ENCODE assay signal across 8 mouse cellular contexts in the genomic region with DNA sequence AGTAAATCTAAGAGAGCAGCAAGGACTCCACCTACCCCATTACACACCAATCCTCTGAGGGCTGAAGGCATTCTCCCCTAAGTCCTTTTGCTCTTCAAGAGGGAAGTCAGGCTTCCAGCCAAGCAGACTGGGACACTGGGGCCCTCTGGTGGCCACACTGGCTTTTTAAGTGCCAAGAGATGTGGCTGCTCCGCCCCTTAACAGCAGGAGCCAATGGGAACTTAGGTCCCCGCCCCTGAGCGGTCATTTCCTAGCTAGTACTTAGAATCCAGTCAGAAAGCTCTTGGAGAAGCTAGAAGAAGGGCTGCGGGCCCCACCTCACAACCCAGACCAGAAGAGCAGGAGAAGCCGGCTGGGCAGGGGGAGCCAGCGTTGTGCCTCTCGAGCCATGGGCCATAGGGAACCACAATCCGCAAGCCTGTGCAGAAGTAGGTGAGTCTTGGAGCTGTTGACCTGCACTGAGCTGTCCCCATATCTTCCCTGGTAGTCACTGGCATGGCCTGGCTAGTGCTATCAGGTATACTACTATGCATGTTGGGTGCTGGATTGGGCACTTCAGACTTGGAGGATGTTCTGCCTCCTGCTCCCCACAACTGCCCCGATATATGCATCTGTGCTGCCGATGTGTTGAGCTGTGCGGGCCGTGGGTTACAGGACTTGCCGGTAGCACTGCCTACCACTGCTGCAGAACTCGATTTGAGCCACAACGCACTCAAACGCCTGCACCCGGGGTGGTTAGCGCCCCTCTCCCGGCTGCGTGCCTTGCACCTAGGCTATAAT. TPM values are rescaled to one million over a fixed set of nuclear protein-coding genes. Genes with fewer than 3 reads are reported as not detected.
A peak's percentile ranks its signal among the peaks of the same experiment; 100 is the strongest.
DNase-seq lines count a peak whose midpoint lies in the region; ATAC-seq and TF ChIP-seq lines count a peak whose summit lies in the region.

A gene (plus strand): TSS at position 275 of the 780 bp plus-strand sequence.

- peak within 1 kb of the TSS; percentile 61; the same call in 1 of the 2 replicates for H3K9ac ChIP-seq in heart, embryonic 12.5 days
- H3K9ac ChIP-seq in kidney, postnatal 0 days (ENCODE audit: low read depth, low read length), result peak within 1 kb of the TSS; percentile 14; the same call in 1 of the 2 replicates
- H3K9ac ChIP-seq in liver, embryonic 11.5 days (ENCODE audit: low read depth, low read length), result peak within 1 kb of the TSS; percentile 11; the same call in 1 of the 2 replicates
- H3K9ac ChIP-seq in stomach, embryonic 14.5 days (replicated peaks; ENCODE audit: low read depth, low read length), result no peak within 1 kb of the TSS

- 55% methylated on average over 20 of the region's 20 CpGs for WGBS in heart, embryonic 12.5 days
- WGBS in kidney, postnatal 0 days, result 53% methylated on average over 20 of the region's 20 CpGs
- WGBS in liver, embryonic 11.5 days, result 58% methylated on average over 20 of the region's 20 CpGs
- 58% methylated on average over 20 of the region's 20 CpGs for WGBS in stomach, embryonic 14.5 days

- peaks cover 73% of the 10 kb centered on the region for H3K36me3 ChIP-seq in heart, embryonic 12.5 days
- H3K36me3 ChIP-seq in kidney, postnatal 0 days (ENCODE audit: insufficient read depth, low read length), result peaks cover 34% of the 10 kb centered on the region
- H3K36me3 ChIP-seq in liver, embryonic 11.5 days (ENCODE audit: control insufficient read depth, insufficient read depth, low read length), result peaks cover 37% of the 10 kb centered on the region
- peaks cover 26% of the 10 kb centered on the region; the same call in 1 of the 2 replicates for H3K36me3 ChIP-seq in stomach, embryonic 14.5 days (ENCODE audit: control insufficient read depth, insufficient read depth, low read length)

- peaks cover 36% of the 10 kb centered on the region for H3K4me1 ChIP-seq in heart, embryonic 12.5 days (replicated peaks)
- peaks cover 10% of the 10 kb centered on the region; the same call in 1 of the 2 replicates for H3K4me1 ChIP-seq in kidney, postnatal 0 days (replicated peaks; ENCODE audit: insufficient read depth, low read length)
- H3K4me1 ChIP-seq in liver, embryonic 11.5 days (replicated peaks; ENCODE audit: control insufficient read depth, insufficient read depth, low read length), result peaks cover 25% of the 10 kb centered on the region
- H3K4me1 ChIP-seq in stomach, embryonic 14.5 days (ENCODE audit: control insufficient read depth, insufficient read depth, low read length), result peaks cover 10% of the 10 kb centered on the region

- H3K27ac ChIP-seq in heart, embryonic 12.5 days (ENCODE audit: poor library complexity, severe bottlenecking), result peak within 1 kb of the TSS; percentile 14; the same call in 1 of the 2 replicates
- no peak within 1 kb of the TSS; the same call in 1 of the 2 replicates for H3K27ac ChIP-seq in kidney, postnatal 0 days
- peak within 1 kb of the TSS; percentile 60; the same call in 1 of the 2 replicates for H3K27ac ChIP-seq in liver, embryonic 11.5 days (ENCODE audit: low read depth, low read length)
- peak within 1 kb of the TSS; percentile 22 for H3K27ac ChIP-seq in stomach, embryonic 14.5 days (ENCODE audit: low read length)

- peak within 1 kb of the TSS; percentile 24 for H3K4me3 ChIP-seq in heart, embryonic 12.5 days
- H3K4me3 ChIP-seq in kidney, postnatal 0 days (replicated peaks; ENCODE audit: low read depth, low read length), result no peak within 1 kb of the TSS
- peak within 1 kb of the TSS; percentile 26 for H3K4me3 ChIP-seq in liver, embryonic 11.5 days (ENCODE audit: low read depth, low read length)
- H3K4me3 ChIP-seq in stomach, embryonic 14.5 days (ENCODE audit: low read depth, low read length), result peak within 1 kb of the TSS; percentile 7; the same call in 1 of the 2 replicates

- ATAC-seq in erythroid progenitor cell, adult 5-6 weeks (replicated peaks; ENCODE audit: low FRiP score, poor library complexity, severe bottlenecking), result peak; percentile 63
- ATAC-seq in heart, embryonic 12.5 days (ENCODE audit: insufficient number of reproducible peaks, low FRiP score), result peak; percentile 34
- peak; percentile 36 for ATAC-seq in kidney, postnatal 0 days (replicated peaks; ENCODE audit: low FRiP score, low read depth)
- ATAC-seq in liver, embryonic 11.5 days (replicated peaks; ENCODE audit: low FRiP score), result peak; percentile 53
- ATAC-seq in stomach, embryonic 14.5 days (ENCODE audit: insufficient number of reproducible peaks, insufficient read depth, low FRiP score, low read depth), result peak; percentile 66

- H3K4me2 ChIP-seq in heart, embryonic 12.5 days, result peak within 1 kb of the TSS; percentile 62
- peak within 1 kb of the TSS; percentile 41 for H3K4me2 ChIP-seq in kidney, postnatal 0 days (ENCODE audit: low read length)
- peak within 1 kb of the TSS; percentile 45 for H3K4me2 ChIP-seq in liver, embryonic 11.5 days
- peak within 1 kb of the TSS; percentile 33 for H3K4me2 ChIP-seq in stomach, embryonic 14.5 days (replicated peaks; ENCODE audit: low read depth, low read length)

- H3K9me3 ChIP-seq in heart, embryonic 12.5 days (replicated peaks), result no peaks in the 10 kb centered on the region
- no peaks in the 10 kb centered on the region for H3K9me3 ChIP-seq in kidney, postnatal 0 days (replicated peaks; ENCODE audit: low read length)
- H3K9me3 ChIP-seq in liver, embryonic 11.5 days (ENCODE audit: control insufficient read depth, low read length), result no peaks in the 10 kb centered on the region
- H3K9me3 ChIP-seq in stomach, embryonic 14.5 days (ENCODE audit: control insufficient read depth, low read depth, low read length), result no peaks in the 10 kb centered on the region

- H3K27me3 ChIP-seq in heart, embryonic 12.5 days (replicated peaks), result no peaks in the 10 kb centered on the region
- no peaks in the 10 kb centered on the region for H3K27me3 ChIP-seq in kidney, postnatal 0 days (ENCODE audit: insufficient read depth, low read length)
- H3K27me3 ChIP-seq in liver, embryonic 11.5 days (replicated peaks; ENCODE audit: control insufficient read depth, insufficient read depth, low read length), result no peaks in the 10 kb centered on the region
- no peaks in the 10 kb centered on the region for H3K27me3 ChIP-seq in stomach, embryonic 14.5 days (ENCODE audit: control insufficient read depth, insufficient read depth, low read length)

- TF ChIP-seq CTCF in kidney, postnatal 0 days (IDR thresholded peaks at IDR 0.05; ENCODE audit: low read depth), result peak; percentile 99

- DNase-seq in CD4-positive helper T cell, adult 2 months (ENCODE audit: low read depth, low spot score), result peak; percentile 93
- DNase-seq in brain, embryonic 18.5 days (ENCODE audit: low read depth, low spot score), result peak; percentile 82
- peak; percentile 98 for DNase-seq in kidney, postnatal 0 days (ENCODE audit: low spot score)
- peak; percentile 86 for DNase-seq in liver, embryonic 11.5 days (ENCODE audit: low spot score)
- peak; percentile 97 for DNase-seq in naive thymus-derived CD4-positive, alpha-beta T cell, adult 2 months (ENCODE audit: low read depth)

RNA-seq across cellular contexts. Expression of the gene that starts here (rescaled TPM):
- 2.2 TPM in 1 of 2 replicates, not detected in the other for total RNA-seq in erythroid progenitor cell, adult 5-6 weeks (2015; ENCODE audit: low replicate concordance)
- total RNA-seq in erythroid progenitor cell, adult 5-6 weeks (2017; ENCODE audit: low replicate concordance), result 1.1 and 3.6 TPM in 2 replicates
- polyA plus RNA-seq in heart, embryonic 12.5 days (2016; fragmentation: Nextera tagmentation; extraction: Ambion mirVana), result 2.4 and 3.1 TPM in 2 replicates
- 1.4 and 1.6 TPM in 2 replicates for polyA plus RNA-seq in kidney, postnatal 0 days (2015; fragmentation: Nextera tagmentation; extraction: Ambion mirVana)
- polyA plus RNA-seq in liver, embryonic 11.5 days (2014; fragmentation: Nextera tagmentation; extraction: Ambion mirVana), result 2.3 TPM in 2 replicates
- 3.1 TPM in 2 replicates for polyA plus RNA-seq in stomach, embryonic 14.5 days (2014; fragmentation: Nextera tagmentation; extraction: Ambion mirVana)
